Mouse (Mus musculus): ENCODE results near the gene Ulk4.

- no peak for TF ChIP-seq POLR2A (IDR thresholded peaks at IDR 0.05; ENCODE audit: borderline replicate concordance, extremely low read depth, low read depth, low read length)
- no peak for TF ChIP-seq CTCF (IDR thresholded peaks at IDR 0.05; ENCODE audit: insufficient read depth, low read length)
These were observed 247.2 kb downstream of the Ulk4 start for GRCm38 (mm10) chr9:121029786-121030185.

Measured in lung, adult 2 months (tissue).